ENCODE assay signal across 21 mouse cellular contexts in the genomic region with DNA sequence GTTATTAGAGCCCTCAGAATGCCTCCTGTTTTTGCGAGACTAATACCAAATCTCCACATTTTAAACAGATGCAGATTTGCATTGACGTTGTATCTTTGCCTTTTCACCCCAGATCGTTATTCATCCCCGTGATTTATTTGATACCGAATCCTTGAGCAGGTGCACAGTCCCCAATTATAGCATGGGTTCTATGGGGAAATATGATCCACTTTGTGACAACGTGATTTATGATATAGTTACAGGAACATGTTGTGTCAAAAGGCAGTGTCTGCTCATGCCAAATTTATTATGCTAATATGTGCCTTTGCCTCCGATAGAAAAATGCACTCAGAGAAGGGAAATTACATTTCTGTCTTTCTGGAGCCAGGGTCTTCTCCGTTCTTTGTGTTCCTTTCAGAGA.
DNase-seq lines count a peak whose midpoint lies in the region; ATAC-seq and TF ChIP-seq lines count a peak whose summit lies in the region.
"Had no signal": no experiment of that assay in that cellular context is flagged by ENCODE, and none has a peak within 500 bp of the region (broad histone marks: within the 10 kb centered on the region; RNA-seq: fewer than 3 reads in every experiment).

No protein-coding gene starts in this region.

- H3K9ac ChIP-seq in forebrain, embryonic 14.5 days (ENCODE audit: low read length), result no peak overlapping the region
- no peak overlapping the region for H3K9ac ChIP-seq in forebrain, embryonic 12.5 days
- H3K9ac ChIP-seq in hindbrain, embryonic 15.5 days, result no peak overlapping the region; the same call in 1 of the 2 replicates
- H3K9ac ChIP-seq: heart, embryonic 12.5 days; limb, embryonic 12.5 days; liver, embryonic 13.5 days; lung, embryonic 14.5 days; neural tube, embryonic 12.5 days; stomach, embryonic 15.5 days had no signal

- H3K27me3 ChIP-seq in forebrain, embryonic 14.5 days (replicated peaks; ENCODE audit: control insufficient read depth, insufficient read depth, low read length), result no peaks in the 10 kb centered on the region
- no peaks in the 10 kb centered on the region for H3K27me3 ChIP-seq in forebrain, embryonic 12.5 days
- no peaks in the 10 kb centered on the region for H3K27me3 ChIP-seq in hindbrain, embryonic 15.5 days
- H3K27me3 ChIP-seq: heart, embryonic 12.5 days; limb, embryonic 12.5 days; liver, embryonic 13.5 days; neural tube, embryonic 12.5 days; stomach, embryonic 15.5 days had no signal

- no peak for ATAC-seq in forebrain, embryonic 14.5 days
- ATAC-seq in forebrain, embryonic 12.5 days (ENCODE audit: low FRiP score), result no peak
- no peak for ATAC-seq in hindbrain, embryonic 15.5 days (ENCODE audit: low FRiP score, low read depth)

- peak overlapping the region; percentile 66 for H3K27ac ChIP-seq in forebrain, embryonic 14.5 days (ENCODE audit: low read depth, low read length)
- no peak overlapping the region for H3K27ac ChIP-seq in forebrain, embryonic 12.5 days
- H3K27ac ChIP-seq in layer of hippocampus, adult 2 months, result peak overlapping the region; percentile 32; the same call in 1 of the 2 replicates
- H3K27ac ChIP-seq in hindbrain, embryonic 15.5 days (replicated peaks), result peak overlapping the region; percentile 62; the same call in 1 of the 2 replicates
- H3K27ac ChIP-seq: limb, embryonic 12.5 days; liver, embryonic 13.5 days; neural tube, embryonic 12.5 days; stomach, embryonic 15.5 days had no signal

- H3K36me3 ChIP-seq in forebrain, embryonic 14.5 days (ENCODE audit: control insufficient read depth, insufficient read depth, low read length), result no peaks in the 10 kb centered on the region
- H3K36me3 ChIP-seq in forebrain, embryonic 12.5 days (replicated peaks), result no peaks in the 10 kb centered on the region
- H3K36me3 ChIP-seq in hindbrain, embryonic 15.5 days, result no peaks in the 10 kb centered on the region
- H3K36me3 ChIP-seq: liver, embryonic 13.5 days; neural tube, embryonic 12.5 days; stomach, embryonic 15.5 days had no signal

- intact Hi-C loops in left cerebral cortex, postnatal 25 days (cut with DNase I), result loop anchor here (5.0 kb wide), 1 partner anchor 228 kb away; no protein-coding TSS in a partner anchor

- TF ChIP-seq CTCF in layer of hippocampus, adult 2 months (conservative IDR thresholded peaks at IDR 0.05), result no peak

- 57% methylated on average over 8 of the region's 8 CpGs for WGBS in forebrain, embryonic 14.5 days
- WGBS in forebrain, embryonic 12.5 days, result 80% methylated on average over 8 of the region's 8 CpGs
- WGBS in hindbrain, embryonic 15.5 days, result 51% methylated on average over 8 of the region's 8 CpGs

- no peaks in the 10 kb centered on the region for H3K9me3 ChIP-seq in forebrain, embryonic 14.5 days (replicated peaks; ENCODE audit: control insufficient read depth, low read length)
- H3K9me3 ChIP-seq in forebrain, embryonic 12.5 days, result no peaks in the 10 kb centered on the region
- no peaks in the 10 kb centered on the region for H3K9me3 ChIP-seq in hindbrain, embryonic 15.5 days
- H3K9me3 ChIP-seq: heart, embryonic 12.5 days; limb, embryonic 12.5 days; liver, embryonic 13.5 days; neural tube, embryonic 12.5 days; stomach, embryonic 15.5 days had no signal

- DNase-seq in forebrain, embryonic 14.5 days (ENCODE audit: low spot score), result peak; percentile 44
- no peak for DNase-seq in layer of hippocampus, adult 2 months (ENCODE audit: low spot score in 2 of 2)
- no peak for DNase-seq in layer of hippocampus, adult 18-20 months (ENCODE audit: low spot score in 2 of 2)
- no peak for DNase-seq in left cerebral cortex, postnatal 25 days (ENCODE audit: low spot score in 2 of 2)
- no peak for DNase-seq in kidney, adult 18-20 months
- DNase-seq: adrenal gland, postnatal 25 days; cerebellum, adult 11-12 months; cerebellum, postnatal 14 days; heart, postnatal 14 days; kidney, postnatal 36 days; liver, embryonic 13.5 days; lung, embryonic 14.5 days; lung, postnatal 4 days; thymus, adult 18-20 months had no signal

- H3K4me3 ChIP-seq in forebrain, embryonic 14.5 days (ENCODE audit: low read depth, low read length), result no peak overlapping the region
- H3K4me3 ChIP-seq in forebrain, embryonic 12.5 days (replicated peaks), result no peak overlapping the region
- no peak overlapping the region for H3K4me3 ChIP-seq in layer of hippocampus, adult 2 months
- H3K4me3 ChIP-seq in hindbrain, embryonic 15.5 days, result no peak overlapping the region
- H3K4me3 ChIP-seq: heart, embryonic 12.5 days; limb, embryonic 12.5 days; liver, embryonic 13.5 days; neural tube, embryonic 12.5 days; stomach, embryonic 15.5 days had no signal

- H3K4me1 ChIP-seq in forebrain, embryonic 14.5 days (ENCODE audit: control insufficient read depth, insufficient read depth, low read length), result peaks cover 25% of the 10 kb centered on the region
- peaks cover 8% of the 10 kb centered on the region for H3K4me1 ChIP-seq in forebrain, embryonic 12.5 days
- H3K4me1 ChIP-seq in hindbrain, embryonic 15.5 days (replicated peaks), result peaks cover 25% of the 10 kb centered on the region
- H3K4me1 ChIP-seq: heart, embryonic 12.5 days; limb, embryonic 12.5 days; liver, embryonic 13.5 days; stomach, embryonic 15.5 days had no signal

- H3K4me2 ChIP-seq in forebrain, embryonic 14.5 days (ENCODE audit: low read length), result no peak overlapping the region
- H3K4me2 ChIP-seq in forebrain, embryonic 12.5 days, result no peak overlapping the region
- no peak overlapping the region for H3K4me2 ChIP-seq in hindbrain, embryonic 15.5 days
- H3K4me2 ChIP-seq: heart, embryonic 12.5 days; limb, embryonic 12.5 days; liver, embryonic 13.5 days; lung, embryonic 14.5 days; midbrain, embryonic 11.5 days; neural tube, embryonic 12.5 days; stomach, embryonic 15.5 days had no signal
